Mouse (Mus musculus): ENCODE measurements around the gene Dnajc16. TPM values are rescaled to one million over a fixed set of nuclear protein-coding genes. Genes with fewer than 3 reads are reported as not detected.
A peak's percentile ranks its signal among the peaks of the same experiment; 100 is the strongest.

Dnajc16 gene
- polyA plus RNA-seq, 1 experiment = 0.14 TPM

DNA sequence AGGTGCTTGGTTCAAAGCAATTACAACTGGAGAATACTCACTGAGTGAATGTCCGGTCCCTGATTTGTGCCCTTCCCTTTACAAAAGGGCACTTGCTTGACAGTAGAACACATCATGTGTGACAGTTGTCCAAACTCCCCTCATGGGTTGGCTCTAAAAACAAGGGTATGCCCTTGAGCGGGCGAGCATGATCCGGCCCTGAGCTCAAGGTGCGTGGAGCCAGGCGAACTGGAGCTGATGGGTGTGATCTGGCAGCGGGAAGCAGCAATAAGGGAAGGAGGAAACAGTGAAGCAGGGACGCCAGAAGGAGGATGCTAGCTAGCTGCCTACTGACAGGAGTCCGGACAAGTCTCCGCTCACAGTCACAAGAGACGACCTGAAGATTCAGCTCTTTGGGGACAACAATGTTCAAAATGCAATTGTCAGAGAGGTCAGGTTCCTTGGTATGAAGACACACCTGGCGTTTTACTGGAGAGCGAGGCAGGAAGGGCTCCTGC is 28.6 kb downstream of the Dnajc16 start:
- no peaks in the 10 kb centered on the region for H3K9me3 ChIP-seq (ENCODE audit: control insufficient read depth, low read length)
- TF ChIP-seq GATA1 (IDR thresholded peaks at IDR 0.05; ENCODE audit: low read length) (no peak), TAL1 (IDR thresholded peaks at IDR 0.05; ENCODE audit: low read length) (no peak)
- peaks cover 77% of the 10 kb centered on the region for H3K36me3 ChIP-seq (ENCODE audit: control insufficient read depth)
- H3K27me3 ChIP-seq (ENCODE audit: control insufficient read depth) = no peaks in the 10 kb centered on the region
- peaks cover 81% of the 10 kb centered on the region for H3K4me1 ChIP-seq (ENCODE audit: control insufficient read depth)
- H3K4me3 ChIP-seq (replicated peaks) = no peak overlapping the region

DNA sequence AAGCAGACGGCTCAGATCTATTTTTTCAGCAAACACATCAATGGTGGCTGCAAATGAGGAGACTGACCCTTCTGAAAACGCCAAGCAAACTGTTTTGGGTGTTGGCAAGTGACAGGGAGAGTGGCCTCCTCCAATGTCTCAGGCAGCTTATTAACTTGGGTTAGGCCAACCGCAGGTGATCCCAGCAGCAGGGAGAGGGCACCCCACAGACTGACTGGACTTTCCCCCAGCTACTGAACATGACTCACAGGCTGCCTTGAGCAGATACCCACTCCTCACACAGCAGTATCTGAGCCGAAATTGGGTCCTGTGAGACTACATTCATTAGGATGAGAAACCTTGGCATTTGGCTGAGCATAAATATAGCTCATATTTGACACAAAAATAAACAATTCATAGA is 29.8 kb downstream of the Dnajc16 start:
- Histone ChIP-seq H3K27me3 (ENCODE audit: control insufficient read depth) (no peaks in the 10 kb centered on the region), H3K4me3 (replicated peaks) (no peak overlapping the region), H3K4me1 (ENCODE audit: control insufficient read depth) (peaks cover 80% of the 10 kb centered on the region), H3K36me3 (ENCODE audit: control insufficient read depth) (peaks cover 69% of the 10 kb centered on the region), H3K9me3 (ENCODE audit: control insufficient read depth, low read length) (no peaks in the 10 kb centered on the region)
- no peak for TF ChIP-seq GATA1 (IDR thresholded peaks at IDR 0.05; ENCODE audit: low read length)
- no peak for TF ChIP-seq TAL1 (IDR thresholded peaks at IDR 0.05; ENCODE audit: low read length)

DNA sequence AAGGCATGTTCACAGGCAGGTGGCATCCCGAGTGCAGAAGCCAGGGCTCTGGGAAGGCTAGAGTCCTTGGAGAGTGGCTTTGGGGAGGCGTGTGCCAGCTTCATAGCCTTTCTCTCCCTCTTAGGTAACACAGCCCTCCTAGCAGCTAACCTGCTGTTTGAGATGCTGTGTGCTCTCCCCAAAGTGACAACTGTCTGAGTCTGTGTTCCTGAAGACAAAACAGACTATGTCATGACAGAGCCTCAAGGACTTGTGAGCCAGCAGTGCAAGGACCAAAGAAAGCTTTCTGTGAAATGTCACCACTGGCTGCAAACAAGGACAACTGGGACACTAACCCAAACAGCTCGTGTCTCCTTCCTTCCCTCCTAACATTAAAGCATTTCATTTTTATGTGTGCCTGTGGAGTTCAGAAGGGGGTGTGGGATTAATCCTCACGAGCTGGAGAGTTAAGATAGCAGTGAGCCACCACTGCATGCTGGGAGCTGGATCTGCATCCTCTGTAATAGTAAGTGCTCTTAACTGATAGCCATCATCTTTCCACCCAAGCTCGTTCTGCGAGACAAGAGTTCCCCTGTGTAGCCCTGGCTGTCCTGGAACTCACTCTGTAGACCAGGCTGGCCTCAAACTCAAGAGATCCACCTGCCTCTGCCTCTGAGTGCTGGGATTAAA is 31.7 kb downstream of the Dnajc16 start:
- peaks cover 71% of the 10 kb centered on the region for H3K36me3 ChIP-seq (ENCODE audit: control insufficient read depth)
- H3K4me1 ChIP-seq (ENCODE audit: control insufficient read depth) = peaks cover 91% of the 10 kb centered on the region
- TF ChIP-seq GATA1 (IDR thresholded peaks at IDR 0.05; ENCODE audit: low read length) = no peak
- TF ChIP-seq TAL1 (IDR thresholded peaks at IDR 0.05; ENCODE audit: low read length) = no peak
- H3K4me3 ChIP-seq (replicated peaks) = no peak overlapping the region
- no peaks in the 10 kb centered on the region for H3K27me3 ChIP-seq (ENCODE audit: control insufficient read depth)
- no peaks in the 10 kb centered on the region for H3K9me3 ChIP-seq (ENCODE audit: control insufficient read depth, low read length)

DNA sequence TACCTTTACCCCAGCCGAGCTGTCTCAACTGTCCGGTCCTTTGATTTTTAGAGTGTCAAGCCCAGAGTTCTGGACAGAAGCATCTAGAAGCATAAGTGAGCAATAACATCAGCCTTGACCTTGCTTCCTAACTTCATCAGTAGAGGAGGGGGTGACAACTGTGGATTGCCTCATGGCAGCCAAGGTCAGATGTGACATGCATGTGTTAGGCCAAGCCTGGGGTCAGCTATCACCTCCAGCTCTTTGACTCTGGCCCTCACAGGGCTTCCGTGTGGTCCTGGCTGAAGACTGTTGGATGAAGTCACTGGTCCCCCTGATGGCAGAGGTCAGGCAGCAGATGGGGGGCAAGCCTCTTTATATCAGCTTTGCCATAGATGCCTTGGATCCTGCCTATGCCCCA is 33.6 kb downstream of the Dnajc16 start:
- Histone ChIP-seq H3K36me3 (ENCODE audit: control insufficient read depth) (peaks cover 54% of the 10 kb centered on the region), H3K9me3 (ENCODE audit: control insufficient read depth, low read length) (no peaks in the 10 kb centered on the region), H3K4me1 (ENCODE audit: control insufficient read depth) (peaks cover 89% of the 10 kb centered on the region), H3K27me3 (ENCODE audit: control insufficient read depth) (no peaks in the 10 kb centered on the region), H3K4me3 (replicated peaks) (no peak overlapping the region)
- TF ChIP-seq GATA1 (IDR thresholded peaks at IDR 0.05; ENCODE audit: low read length) (no peak), TAL1 (IDR thresholded peaks at IDR 0.05; ENCODE audit: low read length) (no peak)

DNA sequence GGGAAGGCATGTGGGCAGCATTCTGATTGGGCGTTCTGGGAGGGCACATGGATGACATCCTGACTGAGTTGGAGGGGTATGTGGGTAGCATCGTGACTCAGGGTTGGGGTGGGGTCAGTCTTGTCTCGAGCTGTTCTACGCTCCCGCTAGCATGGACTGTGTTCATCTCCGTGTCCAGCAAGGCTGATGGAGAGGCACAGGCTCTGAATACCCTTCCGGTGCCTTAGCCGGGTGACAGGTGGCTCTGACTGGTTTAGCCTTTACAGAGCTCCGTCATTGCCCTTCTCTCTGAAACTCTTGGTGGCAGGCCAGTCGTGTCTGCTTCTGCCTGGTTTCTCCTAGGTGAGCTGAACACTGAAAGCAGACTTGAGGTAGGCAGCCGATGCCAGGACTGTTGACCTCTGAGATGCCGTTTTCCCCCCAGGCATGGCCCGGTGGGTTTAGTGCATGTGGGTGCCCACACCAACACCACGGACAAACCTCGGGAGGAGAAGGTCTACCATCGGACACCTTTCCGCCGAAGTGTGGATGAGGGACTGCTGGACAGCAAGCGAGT is 35.3 kb downstream of the Dnajc16 start:
- Histone ChIP-seq H3K4me3 (replicated peaks) (no peak overlapping the region), H3K4me1 (ENCODE audit: control insufficient read depth) (peaks cover 90% of the 10 kb centered on the region), H3K9me3 (ENCODE audit: control insufficient read depth, low read length) (no peaks in the 10 kb centered on the region), H3K27me3 (ENCODE audit: control insufficient read depth) (no peaks in the 10 kb centered on the region), H3K36me3 (ENCODE audit: control insufficient read depth) (peaks cover 38% of the 10 kb centered on the region)
- no peak for TF ChIP-seq GATA1 (IDR thresholded peaks at IDR 0.05; ENCODE audit: low read length)
- no peak for TF ChIP-seq TAL1 (IDR thresholded peaks at IDR 0.05; ENCODE audit: low read length)

DNA sequence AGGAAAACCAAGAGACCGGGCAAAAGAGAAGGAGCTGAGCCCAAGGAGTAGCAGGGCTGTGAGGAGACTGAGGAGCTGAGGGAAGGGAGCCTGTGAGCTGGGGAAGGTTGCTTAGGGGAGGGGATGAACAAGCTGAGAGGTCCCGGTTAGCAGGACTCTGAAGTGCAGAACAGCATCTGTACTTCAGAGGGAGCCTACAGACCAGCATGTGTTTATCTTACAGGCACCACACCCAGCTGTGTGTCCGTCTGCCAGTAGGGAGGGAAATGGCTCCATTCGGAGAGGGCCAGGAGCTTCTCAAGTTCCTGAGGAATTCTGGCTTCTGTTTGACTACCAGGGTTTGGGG is 38.7 kb downstream of the Dnajc16 start:
- H3K4me3 ChIP-seq (replicated peaks) = peak overlapping the region; percentile 61
- H3K4me1 ChIP-seq (ENCODE audit: control insufficient read depth) = peaks cover 83% of the 10 kb centered on the region

DNA sequence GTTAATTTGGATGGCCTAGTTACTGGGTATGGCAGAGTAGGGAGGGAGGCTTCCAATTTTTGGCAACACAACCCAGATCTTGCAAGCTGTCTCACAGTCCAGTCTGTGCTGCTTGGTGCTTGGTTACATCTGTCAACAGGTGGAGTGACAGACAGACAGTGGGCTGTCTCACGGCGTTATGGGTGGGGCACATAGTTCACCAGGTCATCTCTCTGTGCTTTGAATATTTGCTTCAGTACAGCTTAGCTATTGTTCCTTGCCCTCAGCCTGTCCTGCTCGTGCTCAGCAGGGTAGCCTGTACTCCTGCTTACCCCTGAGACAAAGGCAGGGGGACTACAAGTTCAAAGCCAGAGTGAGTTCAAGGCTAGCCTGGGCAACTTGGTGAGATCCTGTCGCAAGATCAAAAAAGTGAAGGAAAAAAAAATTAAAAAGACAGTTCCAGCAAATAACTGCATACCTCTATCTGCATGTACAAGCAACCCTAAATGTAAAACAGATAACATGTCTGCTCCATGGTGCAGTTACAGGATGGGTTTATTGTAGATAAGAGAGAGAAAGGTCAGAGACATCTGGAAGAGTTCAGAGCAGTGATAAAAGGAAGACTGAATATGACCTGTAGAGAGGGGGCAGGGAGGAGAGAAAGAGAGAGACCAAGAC is 39.2 kb downstream of the Dnajc16 start:
- H3K4me1 ChIP-seq (ENCODE audit: control insufficient read depth) = peaks cover 84% of the 10 kb centered on the region
- H3K36me3 ChIP-seq (ENCODE audit: control insufficient read depth) = peaks cover 11% of the 10 kb centered on the region
- H3K27me3 ChIP-seq (ENCODE audit: control insufficient read depth) = no peaks in the 10 kb centered on the region
- TF ChIP-seq GATA1 (IDR thresholded peaks at IDR 0.05; ENCODE audit: low read length) = peak; percentile 72
- TF ChIP-seq TAL1 (IDR thresholded peaks at IDR 0.05; ENCODE audit: low read length) = no peak
- no peaks in the 10 kb centered on the region for H3K9me3 ChIP-seq (ENCODE audit: control insufficient read depth, low read length)
- peak overlapping the region; percentile 61 for H3K4me3 ChIP-seq (replicated peaks)

More for the DNA sequence above, 38.7 kb downstream of the Dnajc16 start:
- peaks cover 12% of the 10 kb centered on the region for H3K36me3 ChIP-seq (ENCODE audit: control insufficient read depth)
- H3K9me3 ChIP-seq (ENCODE audit: control insufficient read depth, low read length) = no peaks in the 10 kb centered on the region
- H3K27me3 ChIP-seq (ENCODE audit: control insufficient read depth) = no peaks in the 10 kb centered on the region
- TF ChIP-seq GATA1 (IDR thresholded peaks at IDR 0.05; ENCODE audit: low read length) (peak; percentile 28; the same call in 1 of the 2 replicates), TAL1 (IDR thresholded peaks at IDR 0.05; ENCODE audit: low read length) (peak; percentile 79)

DNA sequence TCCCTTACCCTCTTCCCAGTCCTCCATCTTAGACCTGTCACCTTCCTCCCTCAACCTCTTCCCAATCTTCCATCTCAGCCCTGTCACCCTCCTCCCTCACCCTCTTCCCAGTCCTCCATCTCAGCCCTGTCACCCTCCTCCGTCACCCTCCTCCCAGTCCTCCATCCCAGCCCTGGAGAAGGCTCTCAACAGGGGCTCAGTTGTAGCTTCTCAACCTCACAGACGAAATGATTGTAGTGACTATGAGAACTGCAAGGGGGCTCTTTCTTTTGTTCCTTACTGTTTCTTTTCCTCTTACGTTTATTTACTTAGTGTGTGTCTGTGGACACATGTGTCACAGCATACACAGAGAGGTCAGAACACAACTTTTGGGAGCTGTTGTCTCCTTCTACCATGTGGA is 39.9 kb downstream of the Dnajc16 start:
- TF ChIP-seq GATA1 (IDR thresholded peaks at IDR 0.05; ENCODE audit: low read length) (no peak), TAL1 (IDR thresholded peaks at IDR 0.05; ENCODE audit: low read length) (no peak)
- Histone ChIP-seq H3K36me3 (ENCODE audit: control insufficient read depth) (peaks cover 11% of the 10 kb centered on the region), H3K9me3 (ENCODE audit: control insufficient read depth, low read length) (no peaks in the 10 kb centered on the region), H3K4me3 (replicated peaks) (peak overlapping the region; percentile 61), H3K4me1 (ENCODE audit: control insufficient read depth) (peaks cover 78% of the 10 kb centered on the region), H3K27me3 (ENCODE audit: control insufficient read depth) (no peaks in the 10 kb centered on the region)

DNA sequence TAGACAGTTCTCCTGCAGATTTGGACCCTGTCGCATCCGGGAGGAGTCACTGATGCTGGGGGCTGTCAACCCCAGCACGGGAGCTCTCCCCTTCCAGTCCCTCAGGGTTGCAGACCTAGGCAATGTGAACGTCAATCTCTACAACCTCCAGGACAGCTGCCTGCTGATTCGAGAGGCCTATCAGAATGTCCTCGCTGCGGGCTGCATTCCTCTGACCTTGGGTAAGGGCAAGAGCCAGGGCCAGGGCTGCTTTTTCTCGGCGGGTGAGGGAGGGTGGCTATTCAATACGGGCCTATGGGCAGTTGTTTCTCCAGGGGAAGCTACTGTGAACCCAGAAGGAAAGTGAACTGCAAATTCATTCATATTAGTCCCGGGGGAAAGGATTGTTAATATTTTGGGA is 41.2 kb downstream of the Dnajc16 start:
- Histone ChIP-seq H3K9me3 (ENCODE audit: control insufficient read depth, low read length) (no peaks in the 10 kb centered on the region), H3K4me3 (replicated peaks) (no peak overlapping the region), H3K36me3 (ENCODE audit: control insufficient read depth) (peaks cover 3% of the 10 kb centered on the region), H3K4me1 (ENCODE audit: control insufficient read depth) (peaks cover 70% of the 10 kb centered on the region), H3K27me3 (ENCODE audit: control insufficient read depth) (no peaks in the 10 kb centered on the region)
- TF ChIP-seq TAL1 (IDR thresholded peaks at IDR 0.05; ENCODE audit: low read length) (no peak), GATA1 (IDR thresholded peaks at IDR 0.05; ENCODE audit: low read length) (no peak)

All from erythroblast, embryonic 14.5 days (primary cell).